Mouse (Mus musculus) liver, embryonic 16.5 days (tissue): Measurements from ENCODE around the gene Cmip. TPM values are rescaled to one million over a fixed set of nuclear protein-coding genes. Genes with fewer than 3 reads are reported as not detected.

ENCODE experiments used
- ATAC-seq: fragments of 200-750 bp; cut with Nextera tagmentation; 2 replicates; pipeline ENCODE4 v1.8.0; 2017; ENCODE audit warnings: low read depth, mild to moderate bottlenecking, moderate number of reproducible peaks, moderate library complexity
- H3K27ac ChIP-seq: fragments of 300-500 bp; sonication (generic); 2 replicates; pipeline ENCODE4 v1.5.1; 2014; ENCODE audit warnings: mild to moderate bottlenecking, low read length
- H3K27me3 ChIP-seq: fragments of 300-500 bp; sonication (generic); 2 replicates; pipeline ENCODE4 v1.6.1; 2014; ENCODE audit warnings: low read depth, low read length, mixed read lengths; ENCODE audit not compliant: control insufficient read depth, insufficient read depth
- H3K36me3 ChIP-seq: fragments of 300-500 bp; sonication (generic); 2 replicates; pipeline ENCODE4 v1.6.1; 2014; ENCODE audit warnings: mild to moderate bottlenecking; ENCODE audit not compliant: control insufficient read depth, insufficient read depth
- H3K4me1 ChIP-seq: fragments of 300-500 bp; sonication (generic); 2 replicates; pipeline ENCODE4 v1.6.1; 2014; ENCODE audit warnings: low read depth, low read length, mixed read lengths; ENCODE audit not compliant: control insufficient read depth
- H3K4me2 ChIP-seq: fragments of 300-500 bp; sonication (generic); 2 replicates; pipeline ENCODE4 v1.6.1; 2014; ENCODE audit warnings: low read depth, low read length, mixed read lengths
- H3K4me3 ChIP-seq: fragments of 300-500 bp; sonication (generic); 2 replicates; pipeline ENCODE4 v1.5.1; 2014; ENCODE audit warnings: low read depth, mild to moderate bottlenecking, low read length
- H3K9ac ChIP-seq: fragments of 300-500 bp; sonication (generic); 2 replicates; pipeline ENCODE4 v1.6.1; 2014; ENCODE audit warnings: low read depth, low read length
- H3K9me3 ChIP-seq: fragments of 300-500 bp; sonication (generic); replicated peaks from 2 replicates; pipeline ENCODE4 v1.6.1; 2016; ENCODE audit warnings: low read length; ENCODE audit not compliant: control insufficient read depth
- WGBS: fragments of 180-500 bp; shearing (Covaris S2); extraction: QIAGEN DNeasy Blood & Tissue Kit; methylation state at CpG from one replicate; pipeline ENCODE4 v1.1.7; 2014; ENCODE audit not compliant: insufficient replicate concordance; 5-methylcytosine and 5-hydroxymethylcytosine counted together
- polyA plus RNA-seq: library from polyadenylated mRNA; unstranded; fragments of >200 nt; fragmentation: Nextera tagmentation; extraction: Ambion mirVana; gene quantifications from 2 replicates; pipeline ENCODE4 v1.2.1, GENCODE M21; 2015

Cmip gene
- polyA plus RNA-seq, 1 experiment from 2014 or later, result 9.1 TPM

DNA sequence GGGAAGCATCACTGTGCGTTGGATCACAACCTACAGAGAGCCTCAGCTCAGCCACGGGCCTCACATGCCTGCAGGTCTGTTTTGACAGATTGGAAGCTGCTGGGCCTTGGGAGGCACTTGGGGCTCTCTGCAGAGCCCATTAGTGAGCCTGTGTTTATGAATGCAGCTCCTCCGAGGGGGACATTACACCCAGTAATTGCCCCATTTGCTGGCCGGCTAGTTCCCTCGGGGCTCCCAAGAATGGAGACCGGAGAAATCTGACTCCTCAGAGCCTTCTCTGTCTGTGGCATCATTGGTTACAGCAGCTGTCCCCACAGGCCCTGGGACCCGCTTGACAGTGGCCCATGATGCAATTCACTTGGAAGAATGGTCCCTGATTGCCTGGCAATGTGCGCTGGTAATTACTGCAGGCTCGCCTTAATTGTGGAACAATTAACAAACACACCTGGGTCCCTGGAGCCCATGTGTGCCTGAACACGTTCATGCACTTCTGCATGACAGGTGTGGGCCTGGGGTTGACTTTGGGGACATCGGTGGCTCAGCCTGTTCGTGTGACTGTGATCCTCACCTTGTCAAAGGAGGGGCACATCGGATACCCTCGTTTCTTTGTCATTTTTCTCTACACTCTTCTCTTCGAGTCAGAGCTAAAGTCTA lies 189.6 kb downstream of the Cmip start:
- Histone ChIP-seq H3K36me3 (peaks cover 18% of the 10 kb centered on the region; the same call in 1 of the 2 replicates), H3K4me2 (no peak overlapping the region)
- no peak for ATAC-seq

DNA sequence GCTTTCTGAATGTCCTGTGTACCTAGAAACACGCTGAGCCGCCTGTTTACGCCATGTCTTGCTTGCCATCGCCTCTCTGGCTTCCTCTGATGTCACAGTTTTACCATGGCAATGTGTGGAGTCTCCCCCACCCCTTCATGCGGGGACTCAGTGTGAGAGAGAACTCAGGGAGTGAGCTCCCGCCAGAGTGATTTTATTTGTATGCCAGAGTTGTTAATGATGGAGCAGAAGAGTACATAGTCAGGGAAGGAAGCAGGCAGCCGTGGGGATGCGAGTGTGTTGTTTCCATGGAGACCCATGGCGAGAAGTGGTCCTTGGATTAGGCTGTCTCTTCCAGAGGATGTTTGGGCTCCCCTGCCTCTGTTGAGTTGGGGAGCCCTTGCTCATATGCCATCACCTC lies 194.2 kb downstream of the Cmip start:
- H3K4me3 ChIP-seq, result no peak overlapping the region
- H3K27me3 ChIP-seq, result no peaks in the 10 kb centered on the region
- H3K4me2 ChIP-seq, result no peak overlapping the region
- no peak overlapping the region for H3K9ac ChIP-seq
- H3K4me1 ChIP-seq, result no peaks in the 10 kb centered on the region
- H3K27ac ChIP-seq, result no peak overlapping the region
- 81% methylated on average over 9 of the region's 9 CpGs for WGBS
- H3K36me3 ChIP-seq, result peaks cover 29% of the 10 kb centered on the region
- no peak for ATAC-seq
- H3K9me3 ChIP-seq, result no peaks in the 10 kb centered on the region

More for the DNA sequence above, 189.6 kb downstream of the Cmip start:
- WGBS, result 82% methylated on average over 15 of the region's 15 CpGs
- no peak overlapping the region for H3K27ac ChIP-seq
- H3K9ac ChIP-seq, result no peak overlapping the region
- no peaks in the 10 kb centered on the region for H3K9me3 ChIP-seq
- no peak overlapping the region for H3K4me3 ChIP-seq
- H3K27me3 ChIP-seq, result no peaks in the 10 kb centered on the region
- H3K4me1 ChIP-seq, result no peaks in the 10 kb centered on the region

DNA sequence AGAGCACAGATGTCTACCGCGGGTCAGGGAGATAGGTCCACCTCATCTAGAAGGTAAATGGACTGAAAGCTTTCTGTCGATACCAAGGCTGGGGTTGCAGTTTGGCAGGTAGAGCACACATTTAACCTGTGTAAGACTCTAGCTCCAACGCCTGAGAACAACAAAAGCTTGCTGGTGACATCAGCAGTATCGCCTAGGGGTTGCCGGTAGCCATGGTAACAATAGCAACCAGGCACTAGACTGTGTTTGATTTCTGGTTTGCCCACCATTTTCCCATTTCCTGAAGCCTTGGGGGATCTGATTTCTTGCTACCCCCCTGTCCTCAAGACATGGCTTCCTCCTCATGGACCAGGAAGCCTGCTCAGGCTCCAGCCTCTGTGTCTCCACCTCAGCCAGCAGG lies 197.1 kb downstream of the Cmip start:
- H3K36me3 ChIP-seq, result peaks cover 32% of the 10 kb centered on the region
- ATAC-seq, result no peak

DNA sequence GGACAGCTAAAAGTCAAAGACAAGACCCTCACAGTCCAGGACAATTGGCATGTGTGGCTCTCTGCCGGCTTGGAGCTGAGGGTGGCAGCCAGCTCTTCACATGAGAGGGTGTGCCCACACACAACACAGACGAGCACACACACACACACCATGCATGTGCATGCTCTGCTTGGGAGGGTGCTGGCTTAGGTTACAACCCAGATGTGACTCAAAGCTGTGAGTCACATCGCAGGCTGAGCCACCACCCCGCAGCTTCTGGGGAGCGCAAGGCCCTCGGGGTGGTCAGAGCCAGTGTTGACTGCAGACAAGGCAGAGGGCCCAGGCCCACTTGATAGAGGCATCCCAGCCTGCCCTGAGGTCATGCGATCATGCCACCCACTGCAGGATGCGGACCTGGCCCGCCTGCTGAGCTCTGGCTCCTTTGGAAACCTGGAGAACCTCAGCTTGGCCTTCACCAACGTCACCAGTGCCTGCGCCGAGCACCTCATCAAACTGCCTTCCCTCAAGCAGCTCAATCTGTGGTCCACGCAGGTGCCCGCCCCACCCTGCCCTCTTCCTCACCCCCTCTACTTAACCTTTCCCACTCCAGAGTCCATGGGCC lies 197.8 kb downstream of the Cmip start:
- no peak overlapping the region for H3K27ac ChIP-seq
- no peaks in the 10 kb centered on the region for H3K27me3 ChIP-seq
- no peak for ATAC-seq
- H3K4me2 ChIP-seq, result no peak overlapping the region
- H3K4me3 ChIP-seq, result no peak overlapping the region
- WGBS, result 81% methylated on average over 14 of the region's 14 CpGs
- no peak overlapping the region for H3K9ac ChIP-seq
- peaks cover 32% of the 10 kb centered on the region for H3K36me3 ChIP-seq
- H3K9me3 ChIP-seq, result no peaks in the 10 kb centered on the region
- no peaks in the 10 kb centered on the region for H3K4me1 ChIP-seq

More for the DNA sequence above, 197.1 kb downstream of the Cmip start:
- H3K4me3 ChIP-seq, result no peak overlapping the region
- no peak overlapping the region for H3K9ac ChIP-seq
- H3K4me2 ChIP-seq, result no peak overlapping the region
- no peaks in the 10 kb centered on the region for H3K27me3 ChIP-seq
- 79% methylated on average over 6 of the region's 6 CpGs for WGBS
- no peaks in the 10 kb centered on the region for H3K9me3 ChIP-seq
- no peak overlapping the region for H3K27ac ChIP-seq
- H3K4me1 ChIP-seq, result no peaks in the 10 kb centered on the region

DNA sequence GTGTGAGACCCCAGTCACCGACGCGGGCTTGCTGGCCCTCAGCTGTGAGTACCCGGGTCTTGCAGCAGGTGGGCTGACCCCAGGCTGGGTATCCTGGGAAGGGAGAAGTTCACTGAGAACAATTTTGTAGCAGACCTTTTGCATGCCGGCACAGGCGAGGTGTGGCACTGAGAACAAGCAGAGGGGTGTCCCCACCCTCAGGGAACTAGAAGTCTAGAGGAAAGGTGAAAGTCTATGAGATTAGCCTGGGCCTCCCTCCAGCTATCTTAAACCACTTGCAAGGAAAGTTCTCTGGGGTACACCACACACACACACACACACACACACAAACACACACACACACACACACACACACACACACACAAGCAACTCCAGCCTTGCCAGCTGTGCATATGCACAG lies 198.8 kb downstream of the Cmip start:
- Histone ChIP-seq H3K27me3 (no peaks in the 10 kb centered on the region), H3K9me3 (no peaks in the 10 kb centered on the region), H3K27ac (no peak overlapping the region), H3K4me1 (no peaks in the 10 kb centered on the region), H3K4me2 (no peak overlapping the region), H3K4me3 (no peak overlapping the region), H3K36me3 (peaks cover 32% of the 10 kb centered on the region), H3K9ac (no peak overlapping the region)
- WGBS, result 84% methylated on average over 6 of the region's 6 CpGs
- ATAC-seq, result no peak

DNA sequence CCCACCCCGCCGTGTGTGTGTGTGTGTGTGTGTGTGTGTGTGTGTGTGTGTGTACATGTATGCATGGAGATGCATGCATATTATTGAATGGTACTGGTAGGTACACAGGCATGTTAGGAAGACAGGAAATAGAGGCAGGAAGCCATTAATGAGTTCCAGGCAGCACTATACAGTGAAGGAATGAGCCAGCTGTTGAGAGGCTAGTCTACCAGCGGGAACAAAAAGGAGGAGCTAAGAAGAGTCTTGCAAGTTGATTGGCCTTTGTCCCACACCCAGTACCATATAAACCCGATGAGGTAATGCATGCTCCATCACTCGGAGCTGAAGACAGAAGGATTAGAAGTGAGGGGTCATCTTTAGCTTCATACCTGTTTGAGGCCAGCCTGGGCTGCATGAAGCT lies 201.6 kb downstream of the Cmip start:
- Histone ChIP-seq H3K4me1 (no peaks in the 10 kb centered on the region), H3K4me2 (no peak overlapping the region), H3K36me3 (peaks cover 22% of the 10 kb centered on the region), H3K27me3 (no peaks in the 10 kb centered on the region), H3K9ac (no peak overlapping the region), H3K27ac (no peak overlapping the region), H3K9me3 (no peaks in the 10 kb centered on the region), H3K4me3 (no peak overlapping the region)
- ATAC-seq, result no peak
- 47% methylated on average over 4 of the region's 5 CpGs for WGBS

DNA sequence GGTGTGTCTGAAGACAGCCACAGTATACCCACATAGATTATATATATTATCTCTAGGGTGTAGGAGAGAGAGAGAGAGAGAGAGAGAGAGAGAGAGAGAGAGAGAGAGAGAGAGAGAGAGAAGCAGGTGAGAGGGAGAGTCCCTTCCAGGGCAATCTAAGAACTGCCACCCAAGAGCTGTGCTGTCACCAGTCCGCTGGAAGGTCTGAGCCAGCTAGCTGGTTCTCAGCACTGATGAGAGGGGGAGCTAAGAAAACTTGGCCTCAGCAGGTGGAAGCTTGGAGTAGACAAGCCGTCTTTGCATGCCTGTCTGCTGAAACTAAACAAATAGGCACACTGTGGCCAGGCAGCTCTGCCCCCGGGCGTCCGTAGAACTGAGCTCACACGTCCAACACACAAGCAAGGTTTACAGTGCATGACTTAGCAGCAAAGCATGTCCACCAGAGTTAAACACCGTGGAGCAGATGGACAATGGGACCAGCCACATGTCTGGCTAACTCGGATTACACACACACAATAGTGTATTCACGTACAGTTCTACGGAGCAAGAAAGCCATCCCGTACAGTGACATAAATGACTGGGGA lies 205.9 kb downstream of the Cmip start:
- H3K4me3 ChIP-seq, result no peak overlapping the region
- peaks cover 4% of the 10 kb centered on the region; the same call in 1 of the 2 replicates for H3K36me3 ChIP-seq
- H3K4me2 ChIP-seq, result no peak overlapping the region
- 79% methylated on average over 11 of the region's 11 CpGs for WGBS
- H3K9me3 ChIP-seq, result no peaks in the 10 kb centered on the region
- no peak overlapping the region for H3K27ac ChIP-seq
- peak; percentile 66; the same call in 1 of the 2 replicates for ATAC-seq
- H3K4me1 ChIP-seq, result no peaks in the 10 kb centered on the region
- no peaks in the 10 kb centered on the region for H3K27me3 ChIP-seq
- no peak overlapping the region for H3K9ac ChIP-seq

DNA sequence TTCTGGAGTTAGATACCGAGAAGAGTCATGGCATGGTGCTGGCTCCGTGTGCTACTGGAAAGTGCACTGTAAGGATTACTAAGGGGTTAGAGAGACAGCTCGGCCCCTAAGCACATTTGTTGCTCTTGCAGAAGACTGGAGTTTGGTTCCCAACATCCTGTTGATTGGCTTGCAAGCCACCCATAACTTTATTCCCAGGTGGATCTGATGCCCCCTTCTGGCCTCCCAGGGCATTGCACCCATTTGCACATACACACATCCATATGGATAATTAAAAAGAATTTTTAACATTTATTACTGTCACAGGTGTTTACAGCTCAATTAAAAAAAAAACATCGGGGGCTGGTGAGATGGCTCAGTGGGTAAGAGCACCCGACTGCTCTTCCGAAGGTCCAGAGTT lies 207.7 kb downstream of the Cmip start:
- Histone ChIP-seq H3K27me3 (no peaks in the 10 kb centered on the region), H3K4me2 (no peak overlapping the region), H3K9ac (no peak overlapping the region), H3K4me3 (no peak overlapping the region), H3K36me3 (no peaks in the 10 kb centered on the region), H3K27ac (no peak overlapping the region), H3K4me1 (no peaks in the 10 kb centered on the region), H3K9me3 (no peaks in the 10 kb centered on the region)
- ATAC-seq, result no peak
- 84% methylated on average over 6 of the region's 6 CpGs for WGBS

DNA sequence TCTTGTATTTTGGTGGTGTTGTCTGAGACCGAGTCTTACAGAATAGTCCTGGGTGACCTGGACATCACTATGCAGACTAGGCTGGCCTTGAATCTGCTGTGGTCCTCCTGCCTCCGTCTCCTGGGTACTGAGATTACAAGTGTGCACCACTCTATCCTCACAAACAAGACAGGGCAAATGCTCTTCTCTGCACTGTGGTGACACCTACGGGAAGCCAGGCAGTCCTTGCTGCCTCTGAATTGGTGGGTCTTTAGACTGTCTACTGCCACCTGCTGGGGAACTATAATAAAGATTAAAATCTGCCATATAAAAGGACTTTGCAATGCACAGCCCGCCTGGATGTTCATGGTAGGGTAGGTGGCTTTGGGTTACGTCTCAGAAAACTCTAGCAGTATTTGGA lies 208.4 kb downstream of the Cmip start:
- Histone ChIP-seq H3K4me3 (no peak overlapping the region), H3K36me3 (no peaks in the 10 kb centered on the region), H3K27me3 (no peaks in the 10 kb centered on the region; the same call in none of the 2 replicates), H3K27ac (no peak overlapping the region), H3K4me2 (no peak overlapping the region), H3K9ac (no peak overlapping the region), H3K9me3 (no peaks in the 10 kb centered on the region), H3K4me1 (peaks cover 6% of the 10 kb centered on the region)
- peak; percentile 62 for ATAC-seq
- 27% methylated on average over 5 of the region's 5 CpGs for WGBS
